Mouse (Mus musculus) olfactory bulb, adult 2 months (tissue): ENCODE data around the gene Aes.

Experiments used
- CTCF ChIP-seq: fragments of 200-500 bp; IDR thresholded peaks from 2 replicates; pipeline ENCODE4 v1.5.1; 2012; ENCODE audit warnings: low read depth, mild to moderate bottlenecking, low read length, moderate library complexity; ENCODE audit not compliant: insufficient read depth
- POLR2A ChIP-seq: fragments of 200-500 bp; IDR thresholded peaks from 2 replicates; pipeline ENCODE4 v1.6.1; 2012; ENCODE audit warnings: mild to moderate bottlenecking, low read depth, low read length, moderate library complexity; ENCODE audit not compliant: insufficient read depth

GRCm38 (mm10) chr10:81592631-81593030 is 33.3 kb downstream of the Aes start:
- TF ChIP-seq CTCF, result no peak
- no peak for TF ChIP-seq POLR2A
